Mouse (Mus musculus): ENCODE data around the gene Gm35549. TPM values are rescaled to one million over a fixed set of nuclear protein-coding genes. Genes with fewer than 3 reads are reported as not detected.

Gene Gm35549
- polyA plus RNA-seq, 1 experiment from 2014 or later: 0.32 TPM

GRCm38 (mm10) chr9:122837680-122838079 lies 6.2 kb downstream of the Gm35549 start:
- peak; percentile 74 for TF ChIP-seq CTCF (IDR thresholded peaks at IDR 0.05; ENCODE audit: low read depth)
- TF ChIP-seq EP300 (optimal IDR thresholded peaks at IDR 0.05): no peak
- 25% methylated on average over 16 of the region's 16 CpGs for WGBS
- no peaks in the 10 kb centered on the region for H3K9me3 ChIP-seq (ENCODE audit: control insufficient read depth, low read length)
- no peaks in the 10 kb centered on the region for H3K27me3 ChIP-seq (ENCODE audit: control insufficient read depth, insufficient read depth, low read length)
- no peak overlapping the region for H3K4me3 ChIP-seq (ENCODE audit: low read depth, low read length)
- DNase-seq (ENCODE audit: low spot score) (peak; percentile 77), ATAC-seq (ENCODE audit: low FRiP score, low TSS enrichment) (peak; percentile 89)
- 0 out of 2 replicates have a peak overlapping the region, but pooled peaks have one; percentile 38 for H3K9ac ChIP-seq (ENCODE audit: low read length)
- H3K27ac ChIP-seq (replicated peaks): peak overlapping the region; percentile 63; the same call in 1 of the 2 replicates
- no peaks in the 10 kb centered on the region; the same call in 1 of the 2 replicates for H3K36me3 ChIP-seq (ENCODE audit: control insufficient read depth, insufficient read depth, low read length)
- no peak overlapping the region; the same call in 1 of the 2 replicates for H3K4me2 ChIP-seq (replicated peaks; ENCODE audit: low read depth)
- H3K4me1 ChIP-seq (replicated peaks; ENCODE audit: control insufficient read depth, insufficient read depth): peaks cover 4% of the 10 kb centered on the region; the same call in 1 of the 2 replicates

- Histone ChIP-seq H3K9me3 (ENCODE audit: control insufficient read depth, low read length) (no peaks in the 10 kb centered on the region), H3K27me3 (ENCODE audit: control insufficient read depth, insufficient read depth, low read length) (no peaks in the 10 kb centered on the region), H3K4me3 (ENCODE audit: low read depth, low read length) (no peak overlapping the region), H3K9ac (ENCODE audit: low read length) (no peak overlapping the region), H3K4me2 (replicated peaks; ENCODE audit: low read depth) (no peak overlapping the region), H3K36me3 (ENCODE audit: control insufficient read depth, insufficient read depth, low read length) (no peaks in the 10 kb centered on the region; the same call in 1 of the 2 replicates), H3K27ac (replicated peaks) (0 out of 2 replicates have a peak overlapping the region, but pooled peaks have one; percentile 24), H3K4me1 (replicated peaks; ENCODE audit: control insufficient read depth, insufficient read depth) (peaks cover 4% of the 10 kb centered on the region; the same call in 1 of the 2 replicates)
- WGBS: 61% methylated on average over 4 of the region's 4 CpGs
- no peak for TF ChIP-seq CTCF (IDR thresholded peaks at IDR 0.05; ENCODE audit: low read depth)
- no peak for TF ChIP-seq EP300 (optimal IDR thresholded peaks at IDR 0.05)
- DNase-seq (ENCODE audit: low spot score): no peak
- ATAC-seq (ENCODE audit: low FRiP score, low TSS enrichment): peak; percentile 56
Measured at GRCm38 (mm10) chr9:122837216-122837615, 6.6 kb downstream of the Gm35549 start.

DNA sequence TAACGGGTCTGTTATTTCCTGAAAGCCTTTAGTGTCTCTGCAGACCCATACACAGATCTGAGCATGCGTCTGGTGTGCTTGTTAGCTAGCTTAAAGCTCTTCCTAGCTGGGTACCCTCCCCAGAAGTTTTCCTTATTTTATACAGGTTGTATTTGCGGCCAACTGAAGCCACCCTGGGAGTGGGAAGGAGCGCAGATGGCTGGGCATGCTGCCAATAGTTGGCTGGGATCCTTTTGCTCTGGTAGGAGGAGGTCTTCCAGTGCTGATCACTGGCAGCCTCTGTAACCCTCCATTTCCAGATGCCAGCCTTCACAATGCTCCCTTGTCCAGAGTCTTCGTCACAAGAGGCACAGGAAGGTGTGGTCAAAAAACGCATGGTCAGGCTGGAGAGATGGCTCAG lies 7.0 kb downstream of the Gm35549 start:
- 0 out of 2 replicates have a peak overlapping the region, but pooled peaks have one; percentile 24 for H3K27ac ChIP-seq (replicated peaks)
- H3K27me3 ChIP-seq (ENCODE audit: control insufficient read depth, insufficient read depth, low read length): no peaks in the 10 kb centered on the region
- H3K9ac ChIP-seq (ENCODE audit: low read length): no peak overlapping the region
- 0 out of 2 replicates have a peak, but pooled peaks have one; percentile 42 for ATAC-seq (ENCODE audit: low FRiP score, low TSS enrichment)
- H3K4me1 ChIP-seq (replicated peaks; ENCODE audit: control insufficient read depth, insufficient read depth): peaks cover 4% of the 10 kb centered on the region; the same call in 1 of the 2 replicates
- no peak overlapping the region for H3K4me3 ChIP-seq (ENCODE audit: low read depth, low read length)
- 33% methylated on average over 6 of the region's 6 CpGs for WGBS
- peak; percentile 56 for DNase-seq (ENCODE audit: low spot score)
- H3K4me2 ChIP-seq (replicated peaks; ENCODE audit: low read depth): no peak overlapping the region
- no peaks in the 10 kb centered on the region; the same call in 1 of the 2 replicates for H3K36me3 ChIP-seq (ENCODE audit: control insufficient read depth, insufficient read depth, low read length)
- no peak for TF ChIP-seq CTCF (IDR thresholded peaks at IDR 0.05; ENCODE audit: low read depth)
- TF ChIP-seq EP300 (optimal IDR thresholded peaks at IDR 0.05): no peak
- no peaks in the 10 kb centered on the region for H3K9me3 ChIP-seq (ENCODE audit: control insufficient read depth, low read length)

DNA sequence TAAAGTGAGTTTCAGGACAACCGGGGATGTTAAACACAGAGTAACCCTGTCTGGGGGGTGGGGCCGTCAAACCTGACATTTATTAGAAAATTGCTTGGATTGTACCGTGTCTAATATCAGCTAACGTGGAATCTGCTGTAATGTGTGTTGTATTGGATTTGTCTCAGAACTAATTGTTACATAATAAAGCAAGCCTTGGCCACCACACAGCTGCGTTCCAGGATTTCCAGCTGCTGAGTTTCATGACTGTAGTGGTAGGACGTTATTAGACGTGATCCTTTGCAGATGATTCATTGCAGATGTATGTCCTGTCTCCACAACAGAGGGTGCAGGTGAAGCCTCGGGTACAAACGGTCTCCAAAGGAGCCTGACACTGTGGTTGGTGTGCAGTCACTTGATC lies 7.7 kb downstream of the Gm35549 start:
- no peak for DNase-seq (ENCODE audit: low spot score)
- no peak for TF ChIP-seq CTCF (IDR thresholded peaks at IDR 0.05; ENCODE audit: low read depth)
- H3K9me3 ChIP-seq (ENCODE audit: control insufficient read depth, low read length): no peaks in the 10 kb centered on the region
- H3K4me3 ChIP-seq (ENCODE audit: low read depth, low read length): no peak overlapping the region
- H3K9ac ChIP-seq (ENCODE audit: low read length): no peak overlapping the region
- H3K27me3 ChIP-seq (ENCODE audit: control insufficient read depth, insufficient read depth, low read length): no peaks in the 10 kb centered on the region
- ATAC-seq (ENCODE audit: low FRiP score, low TSS enrichment): no peak
- H3K4me2 ChIP-seq (replicated peaks; ENCODE audit: low read depth): no peak overlapping the region
- 45% methylated on average over 9 of the region's 9 CpGs for WGBS
- no peak overlapping the region for H3K27ac ChIP-seq (replicated peaks)
- peaks cover 4% of the 10 kb centered on the region; the same call in 1 of the 2 replicates for H3K4me1 ChIP-seq (replicated peaks; ENCODE audit: control insufficient read depth, insufficient read depth)
- no peaks in the 10 kb centered on the region; the same call in 1 of the 2 replicates for H3K36me3 ChIP-seq (ENCODE audit: control insufficient read depth, insufficient read depth, low read length)

- H3K9me3 ChIP-seq (ENCODE audit: control insufficient read depth, low read length): no peaks in the 10 kb centered on the region
- H3K4me2 ChIP-seq (replicated peaks; ENCODE audit: low read depth): no peak overlapping the region
- H3K36me3 ChIP-seq (ENCODE audit: control insufficient read depth, insufficient read depth, low read length): no peaks in the 10 kb centered on the region; the same call in 1 of the 2 replicates
- no peaks in the 10 kb centered on the region for H3K4me1 ChIP-seq (replicated peaks; ENCODE audit: control insufficient read depth, insufficient read depth)
- TF ChIP-seq CTCF (IDR thresholded peaks at IDR 0.05; ENCODE audit: low read depth) (no peak), EP300 (optimal IDR thresholded peaks at IDR 0.05) (no peak)
- H3K4me3 ChIP-seq (ENCODE audit: low read depth, low read length): no peak overlapping the region
- ATAC-seq (ENCODE audit: low FRiP score, low TSS enrichment) (no peak), DNase-seq (ENCODE audit: low spot score) (no peak)
- no peaks in the 10 kb centered on the region for H3K27me3 ChIP-seq (ENCODE audit: control insufficient read depth, insufficient read depth, low read length)
- H3K9ac ChIP-seq (ENCODE audit: low read length): no peak overlapping the region
- 67% methylated on average over 4 of the region's 4 CpGs for WGBS
- no peak overlapping the region for H3K27ac ChIP-seq (replicated peaks)
Measured at GRCm38 (mm10) chr9:122829826-122830380, 13.9 kb downstream of the Gm35549 start.

GRCm38 (mm10) chr9:122826743-122827142 lies 17.1 kb downstream of the Gm35549 start:
- Histone ChIP-seq H3K36me3 (ENCODE audit: control insufficient read depth, insufficient read depth, low read length) (no peaks in the 10 kb centered on the region), H3K4me1 (replicated peaks; ENCODE audit: control insufficient read depth, insufficient read depth) (no peaks in the 10 kb centered on the region), H3K27ac (replicated peaks) (no peak overlapping the region), H3K9me3 (ENCODE audit: control insufficient read depth, low read length) (no peaks in the 10 kb centered on the region), H3K4me2 (replicated peaks; ENCODE audit: low read depth) (no peak overlapping the region), H3K9ac (ENCODE audit: low read length) (no peak overlapping the region), H3K27me3 (ENCODE audit: control insufficient read depth, insufficient read depth, low read length) (no peaks in the 10 kb centered on the region), H3K4me3 (ENCODE audit: low read depth, low read length) (no peak overlapping the region)
- ATAC-seq (ENCODE audit: low FRiP score, low TSS enrichment) (no peak), DNase-seq (ENCODE audit: low spot score) (no peak)
- TF ChIP-seq EP300 (optimal IDR thresholded peaks at IDR 0.05): no peak
- TF ChIP-seq CTCF (IDR thresholded peaks at IDR 0.05; ENCODE audit: low read depth): no peak
- 66% methylated on average over 4 of the region's 4 CpGs for WGBS

Data from stomach, postnatal 0 days (tissue).